Mouse (Mus musculus) G1E (cell line): ENCODE measurements around the gene Nfyc. TPM values are rescaled to one million over a fixed set of nuclear protein-coding genes. Genes with fewer than 3 reads are reported as not detected.

Experiments
- ATAC-seq: 2 replicates; pipeline ENCODE4 v1.8.0; 2016; ENCODE audit warnings: mild to moderate bottlenecking; ENCODE audit not compliant: insufficient number of reproducible peaks, poor library complexity, low FRiP score, severe bottlenecking; ENCODE audit errors: extremely low read depth
- DNase-seq: peaks from one replicate; pipeline ENCODE4 v3.0.0; 2012; ENCODE audit warnings: low spot score
- H3K27me3 ChIP-seq: 2 replicates; pipeline ENCODE4 v1.6.1; 2012; ENCODE audit warnings: mild to moderate bottlenecking, low read length, inconsistent platforms; ENCODE audit not compliant: insufficient read depth
- H3K36me3 ChIP-seq: replicated peaks from 2 replicates; pipeline ENCODE3; 2012; ENCODE audit warnings: mild to moderate bottlenecking, inconsistent platforms
- H3K4me1 ChIP-seq: 2 replicates; pipeline ENCODE4 v1.6.1; 2012; ENCODE audit warnings: low read depth, low read length, inconsistent platforms, mixed read lengths; ENCODE audit not compliant: insufficient read depth
- H3K4me3 ChIP-seq: 2 replicates; pipeline ENCODE4 v1.5.1; 2012; ENCODE audit warnings: low read depth, mild to moderate bottlenecking, inconsistent platforms, low read length, moderate library complexity, mixed read lengths
- H3K9me3 ChIP-seq: replicated peaks from 2 replicates; pipeline ENCODE4 v1.6.1; 2012; ENCODE audit warnings: inconsistent platforms
- CTCF ChIP-seq: IDR thresholded peaks from 2 replicates; pipeline ENCODE4 v1.5.1; 2012; ENCODE audit warnings: low read depth, low read length, inconsistent platforms, mixed read lengths
- GATA1 ChIP-seq: IDR thresholded peaks from 2 replicates; pipeline ENCODE4 v1.6.1; 2012; ENCODE audit warnings: borderline replicate concordance, low read length, inconsistent platforms, mixed read lengths
- GATA2 ChIP-seq: IDR thresholded peaks from 2 replicates; pipeline ENCODE4 v1.6.1; 2012; ENCODE audit warnings: low read depth, low read length, inconsistent platforms, borderline replicate concordance
- POLR2AphosphoS5 ChIP-seq: IDR thresholded peaks from 2 replicates; pipeline ENCODE4 v1.6.1; 2012; ENCODE audit warnings: low read depth, low read length, inconsistent platforms; ENCODE audit not compliant: insufficient replicate concordance
- TAL1 ChIP-seq: conservative IDR thresholded peaks from 2 replicates; pipeline ENCODE4 v1.6.1; 2012; ENCODE audit warnings: low read depth, low read length, inconsistent platforms, mixed read lengths
- polyA plus RNA-seq: library from polyadenylated mRNA; stranded (reverse); fragments of >175 nt; gene quantifications from 2 replicates; pipeline ENCODE4 v1.2.3, GENCODE M21; 2012
- total RNA-seq, 2 experiments: library from RNA; stranded (forward) in 1 of 2; stranded (reverse) in 1 of 2; fragments of 200-1000 nt in 1 of 2; fragments of >200 nt in 1 of 2; fragmentation: Nextera tagmentation in 1 of 2; gene quantifications; 2 replicates each; pipeline ENCODE4 v1.2.3; 2014 to 2017

The Nfyc gene
- total and polyA plus RNA-seq, 3 experiments, result 35.8 to 90.7 (median 80.1) TPM

GRCm38 (mm10) chr4:120747941-120748866 lies 83.2 kb downstream of the Nfyc start, which contains the start of gene Kcnq4:
Gene Kcnq4, minus strand, starts transcription at chr4:120748612.
- TF ChIP-seq GATA2 (no peak), TAL1 (no peak), GATA1 (no peak), POLR2AphosphoS5 (no peak), CTCF (no peak)
- no peak for ATAC-seq
- H3K27me3 ChIP-seq, result peaks cover 89% of the 10 kb centered on the region

GRCm38 (mm10) chr4:120747243-120747792 lies 84.1 kb downstream of the Nfyc start:
- H3K4me3 ChIP-seq, result no peak overlapping the region; the same call in 1 of the 2 replicates
- peaks cover 3% of the 10 kb centered on the region; the same call in 1 of the 2 replicates for H3K9me3 ChIP-seq
- H3K36me3 ChIP-seq, result no peaks in the 10 kb centered on the region
- no peak for DNase-seq
- no peak for ATAC-seq
- TF ChIP-seq GATA2, result no peak
- no peak for TF ChIP-seq GATA1
- no peak for TF ChIP-seq TAL1
- TF ChIP-seq CTCF, result no peak
- no peak for TF ChIP-seq POLR2AphosphoS5
- no peaks in the 10 kb centered on the region; the same call in 1 of the 2 replicates for H3K4me1 ChIP-seq
- peaks cover 95% of the 10 kb centered on the region for H3K27me3 ChIP-seq

More at GRCm38 (mm10) chr4:120747941-120748866, 83.2 kb downstream of the Nfyc start, which contains the start of gene Kcnq4:
- Histone ChIP-seq H3K4me3 (no peak within 1 kb of the TSS; the same call in 1 of the 2 replicates), H3K4me1 (peaks cover 1% of the 10 kb centered on the region), H3K36me3 (no peaks in the 10 kb centered on the region), H3K9me3 (peaks cover 3% of the 10 kb centered on the region; the same call in 1 of the 2 replicates)
- DNase-seq, result no peak

- no peak for ATAC-seq
- Histone ChIP-seq H3K27me3 (peaks cover 95% of the 10 kb centered on the region), H3K4me3 (no peak overlapping the region; the same call in 1 of the 2 replicates)
Observed at GRCm38 (mm10) chr4:120746552-120747150, 84.7 kb downstream of the Nfyc start.

GRCm38 (mm10) chr4:120745731-120746551 lies 85.4 kb downstream of the Nfyc start:
- TF ChIP-seq GATA1 (no peak), POLR2AphosphoS5 (no peak), TAL1 (no peak), CTCF (no peak), GATA2 (no peak)
- H3K4me3 ChIP-seq, result no peak overlapping the region
- H3K9me3 ChIP-seq, result peaks cover 3% of the 10 kb centered on the region; the same call in 1 of the 2 replicates
- no peaks in the 10 kb centered on the region for H3K4me1 ChIP-seq
- DNase-seq (no peak), ATAC-seq (no peak)
- H3K27me3 ChIP-seq, result peaks cover 93% of the 10 kb centered on the region
- H3K36me3 ChIP-seq, result no peaks in the 10 kb centered on the region

More at GRCm38 (mm10) chr4:120746552-120747150, 84.7 kb downstream of the Nfyc start:
- Histone ChIP-seq H3K36me3 (no peaks in the 10 kb centered on the region), H3K9me3 (peaks cover 3% of the 10 kb centered on the region; the same call in 1 of the 2 replicates), H3K4me1 (no peaks in the 10 kb centered on the region; the same call in 1 of the 2 replicates)
- no peak for DNase-seq
- TF ChIP-seq CTCF (no peak), GATA2 (no peak), GATA1 (no peak), TAL1 (no peak), POLR2AphosphoS5 (no peak)

- no peaks in the 10 kb centered on the region for H3K36me3 ChIP-seq
- DNase-seq, result no peak
- peaks cover 3% of the 10 kb centered on the region; the same call in 1 of the 2 replicates for H3K9me3 ChIP-seq
Observed at GRCm38 (mm10) chr4:120743636-120744035, 87.7 kb downstream of the Nfyc start.

More at GRCm38 (mm10) chr4:120743636-120744035, 87.7 kb downstream of the Nfyc start:
- no peak overlapping the region for H3K4me3 ChIP-seq
- H3K4me1 ChIP-seq, result no peaks in the 10 kb centered on the region
- ATAC-seq, result no peak
- no peak for TF ChIP-seq POLR2AphosphoS5
- TF ChIP-seq GATA1, result no peak
- TF ChIP-seq CTCF, result no peak
- peaks cover 92% of the 10 kb centered on the region for H3K27me3 ChIP-seq
